Mouse (Mus musculus) limb, embryonic 15.5 days (tissue): Measurements from ENCODE around the gene Kin. TPM values are rescaled to one million over a fixed set of nuclear protein-coding genes. Genes with fewer than 3 reads are reported as not detected.

Experiments
- ATAC-seq: fragments of 200-750 bp; cut with Nextera tagmentation; 2 replicates; pipeline ENCODE4 v1.8.0; 2017; ENCODE audit warnings: low read depth, moderate TSS enrichment; ENCODE audit not compliant: insufficient number of reproducible peaks, low FRiP score, low TSS enrichment
- H3K27ac ChIP-seq: fragments of 300-500 bp; sonication (generic); 2 replicates; pipeline ENCODE4 v1.5.1; 2015; ENCODE audit warnings: moderate library complexity, mild to moderate bottlenecking, inconsistent platforms
- H3K27me3 ChIP-seq: fragments of 300-500 bp; sonication (generic); 2 replicates; pipeline ENCODE4 v1.6.1; 2015; ENCODE audit warnings: inconsistent platforms
- H3K36me3 ChIP-seq: fragments of 300-500 bp; sonication (generic); 2 replicates; pipeline ENCODE4 v1.6.1; 2015; ENCODE audit warnings: inconsistent platforms
- H3K4me1 ChIP-seq: fragments of 300-500 bp; sonication (generic); 2 replicates; pipeline ENCODE4 v1.6.1; 2015; ENCODE audit warnings: inconsistent platforms
- H3K4me2 ChIP-seq: fragments of 300-500 bp; sonication (generic); 2 replicates; pipeline ENCODE4 v1.6.1; 2015; ENCODE audit warnings: mild to moderate bottlenecking, inconsistent platforms
- H3K4me3 ChIP-seq: fragments of 300-500 bp; sonication (generic); 2 replicates; pipeline ENCODE4 v1.5.1; 2015; ENCODE audit warnings: mild to moderate bottlenecking, inconsistent platforms
- H3K9ac ChIP-seq: fragments of 300-500 bp; sonication (generic); 2 replicates; pipeline ENCODE4 v1.6.1; 2015; ENCODE audit warnings: inconsistent platforms
- H3K9me3 ChIP-seq: fragments of 300-500 bp; sonication (generic); 2 replicates; pipeline ENCODE4 v1.6.1; 2016; ENCODE audit warnings: inconsistent platforms
- WGBS: fragments of 180-500 bp; shearing (Covaris S2); methylation state at CpG from one replicate; pipeline ENCODE4 v1.1.7; 2015; 5-methylcytosine and 5-hydroxymethylcytosine counted together
- polyA plus RNA-seq: library from polyadenylated mRNA; unstranded; fragments of >200 nt; fragmentation: Nextera tagmentation; extraction: Ambion mirVana; gene quantifications from 2 replicates; pipeline ENCODE4 v1.2.1, GENCODE M21; 2015

The Kin gene
- polyA plus RNA-seq, 1 experiment from 2014 or later = 28.8 TPM

DNA sequence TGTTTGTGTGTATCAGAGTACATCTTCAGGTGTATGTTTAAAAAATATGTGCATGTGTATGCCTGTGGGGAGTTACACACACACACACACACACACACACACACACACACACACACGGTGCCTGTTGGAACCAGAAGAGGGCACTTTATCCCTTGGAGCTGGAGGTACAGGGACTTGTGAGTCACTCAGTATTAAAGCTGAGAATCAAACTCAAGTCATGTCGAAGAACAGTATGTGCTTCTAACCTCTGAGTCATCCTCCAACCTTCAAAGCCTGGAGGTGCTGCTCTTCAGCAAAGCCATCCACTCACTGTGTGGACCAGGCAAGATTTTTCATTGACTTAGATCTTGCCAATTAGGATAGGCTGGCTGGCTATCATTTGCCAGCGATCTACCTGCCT is 41.4 kb downstream of the Kin start:
- H3K4me1 ChIP-seq = no peaks in the 10 kb centered on the region
- H3K4me2 ChIP-seq = no peak overlapping the region
- no peak overlapping the region for H3K4me3 ChIP-seq
- WGBS = 63% methylated on average over 3 of the region's 3 CpGs
- H3K27me3 ChIP-seq = no peaks in the 10 kb centered on the region
- H3K27ac ChIP-seq = no peak overlapping the region
- no peak overlapping the region for H3K9ac ChIP-seq
- ATAC-seq = no peak
- no peaks in the 10 kb centered on the region for H3K9me3 ChIP-seq
- no peaks in the 10 kb centered on the region for H3K36me3 ChIP-seq

- H3K9me3 ChIP-seq = no peaks in the 10 kb centered on the region
- no peak for ATAC-seq
- H3K4me2 ChIP-seq = no peak overlapping the region
- H3K27ac ChIP-seq = no peak overlapping the region
- no peaks in the 10 kb centered on the region for H3K36me3 ChIP-seq
- WGBS = 88% methylated on average over 4 of the region's 4 CpGs
- H3K4me1 ChIP-seq = no peaks in the 10 kb centered on the region
- no peak overlapping the region for H3K4me3 ChIP-seq
- H3K9ac ChIP-seq = no peak overlapping the region
- no peaks in the 10 kb centered on the region for H3K27me3 ChIP-seq
Measured at GRCm38 (mm10) chr2:10126122-10126521, 45.7 kb downstream of the Kin start.

- H3K27me3 ChIP-seq = no peaks in the 10 kb centered on the region
- H3K4me1 ChIP-seq = no peaks in the 10 kb centered on the region
- ATAC-seq = no peak
- H3K4me3 ChIP-seq = no peak overlapping the region
- no peak overlapping the region for H3K9ac ChIP-seq
- H3K4me2 ChIP-seq = no peak overlapping the region
- H3K9me3 ChIP-seq = no peaks in the 10 kb centered on the region
- H3K27ac ChIP-seq = no peak overlapping the region
- no peaks in the 10 kb centered on the region for H3K36me3 ChIP-seq
- WGBS = 84% methylated on average over 5 of the region's 5 CpGs
Measured at GRCm38 (mm10) chr2:10127471-10127870, 47.1 kb downstream of the Kin start.

DNA sequence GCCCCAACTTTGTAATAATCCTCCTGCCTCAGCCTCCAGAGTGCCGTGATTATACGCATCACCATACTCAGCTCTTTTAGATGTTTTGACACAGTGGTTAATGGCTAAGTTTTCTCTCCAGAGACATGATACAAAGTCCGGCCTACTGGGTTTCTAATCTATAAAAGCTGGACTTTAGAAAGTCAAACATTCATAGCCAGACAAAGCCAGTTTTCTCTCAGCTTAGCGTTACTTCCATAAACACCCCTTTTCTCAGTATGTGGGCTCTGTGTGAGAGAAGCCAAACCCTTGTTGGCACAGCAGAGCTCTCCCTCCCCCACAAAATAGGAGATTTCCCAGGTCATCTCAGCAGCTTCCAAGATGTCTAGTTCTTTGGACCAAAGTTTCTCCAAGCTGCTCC is 48.2 kb downstream of the Kin start:
- Histone ChIP-seq H3K9me3 (no peaks in the 10 kb centered on the region), H3K36me3 (no peaks in the 10 kb centered on the region), H3K27ac (no peak overlapping the region), H3K27me3 (no peaks in the 10 kb centered on the region), H3K4me3 (no peak overlapping the region), H3K4me1 (no peaks in the 10 kb centered on the region), H3K4me2 (no peak overlapping the region), H3K9ac (no peak overlapping the region)
- no peak for ATAC-seq
- WGBS = 75% methylated on average over 4 of the region's 4 CpGs

- no peak for ATAC-seq
- no peak overlapping the region for H3K27ac ChIP-seq
- H3K4me1 ChIP-seq = no peaks in the 10 kb centered on the region
- no peak overlapping the region for H3K9ac ChIP-seq
- H3K9me3 ChIP-seq = no peaks in the 10 kb centered on the region
- no peak overlapping the region for H3K4me2 ChIP-seq
- WGBS = 48% methylated on average over 8 of the region's 8 CpGs
- H3K4me3 ChIP-seq = no peak overlapping the region
- no peaks in the 10 kb centered on the region for H3K36me3 ChIP-seq
- H3K27me3 ChIP-seq = no peaks in the 10 kb centered on the region
Measured at GRCm38 (mm10) chr2:10130341-10130990, 50.1 kb downstream of the Kin start.

DNA sequence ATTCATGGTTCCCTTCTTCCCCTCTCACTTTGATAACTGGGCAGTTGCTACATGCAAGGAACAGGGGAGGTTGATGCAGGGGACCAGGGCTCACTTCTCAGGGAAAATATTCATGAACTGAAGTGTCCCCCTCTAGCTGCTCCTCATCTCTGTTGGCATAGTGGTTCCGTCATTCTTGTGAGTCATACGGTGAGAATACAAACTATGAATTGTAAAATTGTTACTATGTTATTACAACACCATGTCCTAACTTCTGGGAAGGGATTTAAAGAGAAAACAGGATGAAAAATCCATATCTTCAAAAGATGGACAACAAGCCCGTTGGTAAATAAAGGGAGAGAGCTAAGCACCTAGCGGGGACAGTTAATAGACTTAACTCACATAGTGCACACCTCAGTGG is 50.9 kb downstream of the Kin start, which contains the start of gene Itih2:
TSS of gene Itih2 (minus strand) at position 101 of the 400 bp plus-strand sequence.
- H3K27me3 ChIP-seq = no peaks in the 10 kb centered on the region
- no peaks in the 10 kb centered on the region for H3K9me3 ChIP-seq
- ATAC-seq = no peak
- no peak within 1 kb of the TSS for H3K4me3 ChIP-seq
- no peak within 1 kb of the TSS for H3K4me2 ChIP-seq
- H3K9ac ChIP-seq = no peak within 1 kb of the TSS
- H3K4me1 ChIP-seq = no peaks in the 10 kb centered on the region
- no peak within 1 kb of the TSS for H3K27ac ChIP-seq
- no peaks in the 10 kb centered on the region for H3K36me3 ChIP-seq
- 82% methylated on average over 4 of the region's 4 CpGs for WGBS

GRCm38 (mm10) chr2:10132128-10132527 is 51.7 kb downstream of the Kin start:
- no peaks in the 10 kb centered on the region for H3K4me1 ChIP-seq
- H3K27me3 ChIP-seq = no peaks in the 10 kb centered on the region
- H3K36me3 ChIP-seq = no peaks in the 10 kb centered on the region
- H3K27ac ChIP-seq = no peak overlapping the region
- H3K4me3 ChIP-seq = no peak overlapping the region
- H3K9me3 ChIP-seq = no peaks in the 10 kb centered on the region
- no peak overlapping the region for H3K9ac ChIP-seq
- H3K4me2 ChIP-seq = no peak overlapping the region
- WGBS = 92% methylated on average over 1 of the region's 1 CpGs
- ATAC-seq = no peak

DNA sequence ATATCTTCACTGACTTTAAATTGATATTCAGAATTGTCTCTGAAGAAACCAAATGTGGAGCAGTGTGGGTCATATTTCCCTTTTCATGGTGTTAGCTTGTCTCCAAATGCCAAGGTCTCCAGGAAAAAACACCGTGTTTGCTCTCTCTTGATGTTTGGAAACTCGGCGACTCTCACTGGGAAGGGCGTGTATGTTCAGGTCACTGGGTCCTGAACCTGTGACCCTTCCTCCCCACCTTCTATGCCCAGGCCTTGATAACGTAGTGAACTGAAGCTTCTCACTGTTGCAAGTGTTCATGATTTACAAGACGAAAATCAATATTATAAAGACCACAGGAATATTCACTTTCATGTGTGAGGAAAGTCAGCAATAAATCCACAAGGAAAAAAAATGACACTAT is 53.5 kb downstream of the Kin start:
- 74% methylated on average over 6 of the region's 6 CpGs for WGBS
- no peaks in the 10 kb centered on the region for H3K4me1 ChIP-seq
- H3K27me3 ChIP-seq = no peaks in the 10 kb centered on the region
- H3K9me3 ChIP-seq = no peaks in the 10 kb centered on the region
- H3K36me3 ChIP-seq = no peaks in the 10 kb centered on the region
- no peak overlapping the region for H3K27ac ChIP-seq
- no peak overlapping the region for H3K9ac ChIP-seq
- no peak overlapping the region for H3K4me2 ChIP-seq
- H3K4me3 ChIP-seq = no peak overlapping the region
- ATAC-seq = no peak

DNA sequence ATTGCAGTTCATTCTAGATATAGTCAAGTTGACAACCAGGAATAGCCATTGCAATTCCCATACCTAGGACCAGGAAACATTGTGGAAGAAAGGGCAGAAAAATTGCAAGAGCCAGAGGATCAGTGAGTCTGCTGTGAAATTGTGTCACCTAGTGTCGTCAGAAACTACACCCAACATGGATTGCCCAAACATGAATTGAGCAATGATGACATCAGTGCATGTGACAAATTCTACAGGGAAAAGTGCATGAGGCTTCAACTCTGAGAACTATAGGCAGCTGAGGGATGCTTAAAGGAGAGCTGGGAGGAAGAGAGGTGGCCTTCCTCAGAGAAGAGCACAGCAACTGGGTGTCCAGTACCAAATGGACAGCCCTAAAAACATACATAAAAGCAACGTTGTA is 56.9 kb downstream of the Kin start:
- Histone ChIP-seq H3K4me3 (no peak overlapping the region), H3K36me3 (no peaks in the 10 kb centered on the region), H3K4me1 (0 out of 2 replicates have a peak, but pooled peaks cover 3% of the 10 kb centered on the region), H3K27ac (no peak overlapping the region), H3K9ac (no peak overlapping the region), H3K27me3 (no peaks in the 10 kb centered on the region), H3K4me2 (no peak overlapping the region), H3K9me3 (no peaks in the 10 kb centered on the region)
- ATAC-seq = no peak
- 81% methylated on average over 2 of the region's 2 CpGs for WGBS

- H3K27me3 ChIP-seq = no peaks in the 10 kb centered on the region; the same call in 1 of the 2 replicates
- H3K4me1 ChIP-seq = 0 out of 2 replicates have a peak, but pooled peaks cover 3% of the 10 kb centered on the region
- no peak overlapping the region for H3K4me2 ChIP-seq
- H3K9ac ChIP-seq = no peak overlapping the region
- no peak overlapping the region for H3K27ac ChIP-seq
- WGBS = 54% methylated on average over 5 of the region's 5 CpGs
- H3K9me3 ChIP-seq = no peaks in the 10 kb centered on the region
- ATAC-seq = no peak
- H3K36me3 ChIP-seq = no peaks in the 10 kb centered on the region
- H3K4me3 ChIP-seq = no peak overlapping the region
Measured at GRCm38 (mm10) chr2:10140456-10140855, 60.1 kb downstream of the Kin start.

Other genes with a start within 250 kb of the Kin start
- gene 4930412O13Rik, start 199.3 kb upstream of the Kin start, polyA plus RNA-seq = not detected in 2 replicates
- not detected in 2 replicates for gene 9230102O04Rik, start 191.1 kb upstream of the Kin start, polyA plus RNA-seq
- gene Gata3, start 190.6 kb upstream of the Kin start, polyA plus RNA-seq = 38.8 and 41.4 TPM in 2 replicates
- 12.2 and 12.4 TPM in 2 replicates for gene Taf3, start 32.0 kb upstream of the Kin start, polyA plus RNA-seq
- 495 and 517 TPM in 2 replicates for gene Atp5c1, start 83 bp upstream of the Kin start, polyA plus RNA-seq
- 0.72 and 0.79 TPM in 2 replicates for gene Itih2, start 50.8 kb downstream of the Kin start, polyA plus RNA-seq
- gene Itih5, start 73.0 kb downstream of the Kin start, polyA plus RNA-seq = 17.8 and 26.2 TPM in 2 replicates